Mouse (Mus musculus): ENCODE measurements around the gene Ankrd2. TPM values are rescaled to one million over a fixed set of nuclear protein-coding genes. Genes with fewer than 3 reads are reported as not detected.

Ankrd2 gene
- total RNA-seq, 2 experiments from 2014 or later: 0.36 to 2.8 TPM

DNA sequence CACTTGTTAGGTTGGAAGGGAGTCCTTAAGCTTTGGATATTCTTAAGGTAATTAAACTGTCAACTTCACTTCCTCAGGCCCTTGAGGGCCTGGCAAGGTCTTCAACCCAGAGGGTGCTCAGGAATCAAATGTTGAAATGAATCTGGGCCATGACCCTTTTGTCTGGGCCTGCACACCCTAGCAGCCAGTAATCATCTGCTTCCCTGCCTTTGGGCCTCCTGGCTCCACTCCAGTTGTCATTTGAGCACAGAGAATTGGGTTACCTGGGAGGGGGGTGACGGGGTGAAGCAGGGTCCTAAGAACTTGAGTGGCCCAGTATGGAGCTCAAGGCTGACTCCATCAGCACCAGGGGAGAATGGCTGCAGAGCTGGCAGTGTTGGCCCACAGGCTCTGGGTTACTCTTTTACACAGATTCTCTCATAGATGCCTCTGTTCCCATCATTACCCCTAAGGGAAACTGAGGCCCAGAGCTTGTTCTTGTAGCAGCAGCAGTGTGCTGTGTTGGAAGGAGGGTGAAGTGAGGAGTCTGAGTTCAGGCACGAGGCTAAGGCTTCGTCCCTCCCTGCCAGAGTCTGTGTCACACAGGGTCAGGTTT is 21.5 kb upstream of the Ankrd2 start:
- no peak for DNase-seq (ENCODE audit: low spot score in 2 of 2)

GRCm38 (mm10) chr19:42015001-42015400 is 20.8 kb upstream of the Ankrd2 start:
- DNase-seq (ENCODE audit: low spot score in 2 of 2): no peak

GRCm38 (mm10) chr19:42016251-42016650 is 19.5 kb upstream of the Ankrd2 start:
- no peak for DNase-seq (ENCODE audit: low spot score in 2 of 2)

GRCm38 (mm10) chr19:42016840-42017239 is 19.0 kb upstream of the Ankrd2 start:
- DNase-seq (ENCODE audit: low spot score in 2 of 2): no peak

DNA sequence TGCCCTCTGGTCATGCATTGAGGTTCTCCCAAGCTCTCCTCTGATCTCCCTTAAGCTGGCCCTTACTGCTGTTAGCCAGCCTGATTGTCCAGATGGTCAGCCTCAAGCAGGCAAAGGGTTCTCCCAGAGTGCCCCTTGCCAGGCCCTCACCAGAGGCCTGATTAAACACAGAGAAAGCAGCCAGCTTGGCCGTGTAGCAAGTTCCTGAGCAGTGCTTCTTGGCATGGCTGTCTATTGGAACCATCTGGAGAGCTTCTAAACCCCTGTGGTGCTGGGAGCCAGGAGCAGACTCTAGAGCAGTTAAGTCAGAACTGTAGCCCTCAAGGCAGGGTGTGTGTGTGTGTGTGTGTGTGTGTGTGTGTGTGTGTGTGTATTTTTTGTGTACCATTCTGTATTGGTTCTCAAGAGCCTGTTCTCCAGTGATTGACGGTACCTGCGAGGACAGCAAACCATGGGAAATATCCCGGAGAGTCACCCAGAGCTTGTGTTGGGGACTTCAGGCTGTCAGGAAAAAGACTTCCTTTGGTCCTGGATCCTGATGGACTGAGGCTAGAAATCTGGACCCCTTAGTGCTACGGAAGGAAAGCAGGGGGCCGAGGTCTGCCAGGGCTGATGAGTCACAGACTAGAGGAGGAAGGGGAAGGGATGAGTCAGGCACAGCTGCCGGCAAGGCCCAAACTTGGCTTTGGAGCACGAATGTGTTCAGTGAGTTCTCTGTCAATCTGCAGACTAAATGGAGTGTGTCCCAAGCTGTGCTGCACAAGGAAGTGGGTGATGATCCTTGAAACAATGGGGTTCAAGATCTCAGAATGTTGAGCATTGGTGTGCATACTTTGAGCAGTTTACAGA is 18.2 kb upstream of the Ankrd2 start:
- DNase-seq (ENCODE audit: low spot score in 2 of 2): peak in 1 of 2 experiments; percentile 35

DNA sequence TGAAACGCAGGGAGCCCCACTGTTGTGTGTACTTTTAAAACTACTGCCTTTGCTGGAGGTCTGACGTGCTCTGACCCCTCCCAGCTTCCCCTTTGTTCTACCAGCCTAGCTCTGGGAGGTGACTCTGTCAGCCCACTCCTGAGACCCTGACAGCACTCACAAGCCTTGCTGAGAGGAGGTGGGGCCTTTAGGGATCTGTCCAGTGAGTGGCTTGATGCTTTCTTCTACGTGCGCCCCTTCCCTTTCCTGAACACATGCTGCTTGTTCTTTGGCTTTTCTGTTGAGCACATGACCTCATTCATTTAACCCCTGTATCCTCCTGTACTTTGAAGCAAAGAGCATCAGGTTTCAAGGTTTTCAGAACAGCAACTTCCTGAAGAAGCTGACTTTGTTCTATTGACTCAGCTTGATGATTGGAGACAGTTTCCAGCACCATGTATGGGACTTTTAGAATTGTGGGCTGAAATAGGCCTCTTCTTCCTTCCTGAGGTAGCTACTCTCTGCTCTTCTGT is 16.7 kb upstream of the Ankrd2 start:
- DNase-seq (ENCODE audit: low spot score in 2 of 2): no peak

DNA sequence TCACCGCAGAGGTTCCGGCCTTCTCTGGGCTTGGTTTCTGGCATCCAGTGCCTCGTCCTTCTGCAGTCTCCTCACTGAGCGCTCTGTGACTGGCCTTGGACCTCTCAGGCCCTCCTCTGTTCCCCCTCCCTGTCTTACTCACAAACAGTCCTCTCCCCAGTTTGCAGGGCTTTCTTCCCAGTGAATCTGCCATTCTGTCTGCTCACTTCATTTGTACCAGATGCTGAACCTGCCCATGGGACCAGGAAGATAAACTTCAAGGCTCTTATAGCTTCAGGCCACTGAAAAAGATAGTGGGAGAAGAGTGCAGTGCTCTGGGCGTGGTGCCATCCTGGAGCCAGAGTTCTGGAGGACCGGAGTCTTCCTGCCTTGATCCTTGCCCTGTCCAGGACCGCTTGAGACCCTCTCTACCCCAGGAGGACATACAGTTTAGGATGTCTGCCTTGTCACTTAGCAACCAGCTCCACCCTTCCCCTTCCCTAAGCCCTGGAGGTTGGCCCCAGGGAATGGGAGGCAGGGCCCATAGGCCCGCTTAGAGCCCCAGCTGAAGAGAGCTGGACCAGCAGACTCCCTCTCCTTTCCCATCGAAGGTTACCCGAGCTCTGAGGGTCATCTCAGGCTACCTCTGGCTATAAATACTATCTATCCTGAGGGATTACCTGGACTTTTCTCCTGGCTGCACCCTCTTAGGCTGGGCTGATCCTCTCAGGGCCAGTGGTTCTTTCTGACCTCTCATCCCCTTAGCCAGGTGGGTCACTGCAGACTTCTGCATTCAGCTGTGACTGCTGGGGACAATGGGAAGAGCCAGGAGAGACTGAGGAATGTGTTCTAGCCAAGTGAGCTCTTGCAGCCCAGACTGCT is 13.9 kb upstream of the Ankrd2 start:
- no peak for DNase-seq (ENCODE audit: low spot score in 2 of 2)

DNA sequence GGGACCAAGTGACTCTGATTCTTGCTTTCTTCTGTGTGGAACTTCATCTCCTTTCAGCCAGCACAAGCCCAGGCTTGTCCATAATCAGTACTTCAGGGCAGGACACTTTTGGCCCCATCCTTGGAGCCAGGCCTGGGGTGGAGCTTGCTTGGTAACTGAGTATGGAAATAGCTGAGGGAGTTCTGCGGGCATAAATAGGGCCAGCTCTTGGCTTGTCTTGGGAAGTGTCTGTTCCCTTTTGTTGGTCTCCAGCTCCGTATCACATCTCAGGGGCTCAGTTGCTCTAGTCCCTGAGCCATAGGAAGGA is 13.3 kb upstream of the Ankrd2 start:
- DNase-seq (ENCODE audit: low spot score in 2 of 2): no peak

DNA sequence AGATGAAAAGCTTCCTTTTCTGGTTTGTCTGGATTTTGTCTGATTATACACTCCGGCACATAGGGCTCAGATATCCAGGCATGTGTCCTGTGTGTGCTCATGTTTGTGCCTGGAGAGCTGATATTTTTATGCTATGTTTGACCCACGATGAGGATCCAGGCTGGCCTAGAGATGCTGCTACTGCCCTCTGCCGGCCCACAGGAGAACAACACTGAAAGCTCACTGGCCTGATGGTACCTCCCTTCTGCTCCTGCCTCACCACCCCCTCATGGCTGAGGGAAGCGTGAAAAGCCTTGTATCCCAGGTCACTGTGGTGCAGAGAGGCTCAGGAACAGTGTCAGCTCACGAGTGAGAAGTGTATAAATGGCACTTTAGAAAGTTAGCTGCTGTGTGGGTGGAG is 9.6 kb upstream of the Ankrd2 start:
- peak; percentile 65 to 71 for DNase-seq (ENCODE audit: low spot score in 2 of 2)

DNA sequence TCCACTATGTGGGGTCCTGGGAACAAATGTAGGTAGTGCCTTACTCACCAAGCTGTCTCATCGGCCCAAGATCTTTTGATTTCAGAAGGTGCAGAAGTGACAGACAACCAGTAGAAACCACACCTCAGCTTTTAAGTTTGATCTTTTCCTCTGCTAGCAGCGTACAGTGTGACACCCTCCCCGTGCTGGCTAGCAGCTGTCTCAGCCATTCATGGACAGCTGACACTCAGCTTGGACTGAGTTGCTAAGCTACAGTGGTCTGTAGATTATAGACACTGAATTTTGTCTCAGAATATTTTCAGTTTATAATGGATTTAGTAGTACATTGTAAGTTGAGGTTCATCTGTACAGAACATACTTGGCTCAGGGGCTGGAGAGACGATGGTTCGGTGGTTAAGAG is 4.7 kb upstream of the Ankrd2 start:
- no peak for DNase-seq (ENCODE audit: low spot score in 2 of 2)

DNA sequence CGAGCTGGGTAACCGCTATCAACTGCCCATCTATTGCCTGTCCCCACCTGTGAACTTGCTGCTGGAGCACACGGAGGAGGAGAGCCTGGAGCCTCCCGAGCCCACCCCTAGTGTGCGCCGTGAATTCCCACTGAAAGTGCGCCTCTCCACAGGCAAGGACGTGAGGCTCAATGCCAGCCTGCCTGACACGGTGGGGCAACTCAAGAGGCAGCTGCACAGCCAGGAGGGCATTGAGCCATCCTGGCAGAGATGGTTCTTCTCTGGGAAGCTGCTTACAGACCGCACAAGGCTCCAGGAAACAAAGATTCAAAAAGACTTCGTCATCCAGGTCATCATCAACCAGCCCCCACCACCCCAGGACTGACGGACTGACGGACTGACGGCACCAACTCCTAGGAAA is 2.2 kb upstream of the Ankrd2 start:
- no peak for DNase-seq (ENCODE audit: low spot score in 2 of 2)

- no peak for DNase-seq (ENCODE audit: low spot score in 2 of 2)
These were observed 1.5 kb upstream of the Ankrd2 start for GRCm38 (mm10) chr19:42034146-42034775.

DNA sequence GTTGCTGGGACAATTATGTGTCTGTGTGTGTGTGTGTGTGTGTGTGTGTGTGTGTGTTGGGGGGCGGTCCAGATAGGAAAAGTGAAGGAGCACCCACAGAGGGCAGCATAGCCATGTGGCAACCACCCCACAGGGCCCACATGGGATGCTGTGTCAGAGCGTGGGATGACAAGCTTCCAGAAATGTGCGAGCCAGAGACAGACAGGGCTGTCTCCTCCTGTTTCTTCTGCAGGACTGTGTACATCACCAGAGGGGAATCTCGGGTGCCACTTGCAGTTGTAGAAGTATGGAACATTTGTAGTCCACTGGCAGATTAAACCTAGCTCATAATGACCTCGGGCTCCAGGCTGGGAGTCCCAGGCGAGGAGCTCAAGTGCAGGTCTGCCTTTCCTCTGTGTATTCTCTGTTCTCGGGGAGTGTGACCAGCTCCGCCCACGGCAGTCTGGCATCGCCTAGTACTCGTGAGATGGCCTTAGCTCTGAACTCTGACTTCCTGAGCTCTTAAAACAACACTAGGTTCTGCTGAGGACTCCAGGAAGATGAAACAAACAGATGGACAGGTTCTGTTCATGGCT is 832 bp upstream of the Ankrd2 start:
- DNase-seq (ENCODE audit: low spot score in 2 of 2): no peak

- no peak for DNase-seq (ENCODE audit: low spot score in 2 of 2)
These were observed 557 bp downstream of the Ankrd2 start for GRCm38 (mm10) chr19:42036357-42036756.

GRCm38 (mm10) chr19:42037167-42037702 is 1.4 kb downstream of the Ankrd2 start:
- DNase-seq (ENCODE audit: low spot score in 2 of 2): no peak

DNA sequence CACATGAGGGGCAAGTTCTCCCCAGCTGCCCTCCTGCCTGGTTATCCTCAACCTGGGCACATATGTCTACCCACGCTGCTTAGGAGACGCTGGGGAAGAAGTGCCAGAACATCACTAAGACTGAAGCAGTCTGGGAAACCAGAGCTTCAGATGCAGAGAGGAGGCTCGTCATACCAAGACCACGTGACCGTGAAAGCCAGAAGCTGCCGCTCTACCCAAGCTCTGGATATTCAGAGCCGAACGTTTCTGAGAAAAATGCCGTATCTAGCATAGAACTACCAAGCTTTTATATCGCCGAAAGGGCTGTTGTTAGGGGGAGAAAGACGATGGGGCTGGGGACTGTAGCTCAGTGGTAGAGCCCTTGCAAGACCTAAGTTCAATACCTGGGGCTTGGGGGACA is 2.5 kb downstream of the Ankrd2 start:
- no peak for DNase-seq (ENCODE audit: low spot score in 2 of 2)

- DNase-seq (ENCODE audit: low spot score in 2 of 2): no peak
These were observed 8.2 kb downstream of the Ankrd2 start for GRCm38 (mm10) chr19:42043988-42044387.

DNA sequence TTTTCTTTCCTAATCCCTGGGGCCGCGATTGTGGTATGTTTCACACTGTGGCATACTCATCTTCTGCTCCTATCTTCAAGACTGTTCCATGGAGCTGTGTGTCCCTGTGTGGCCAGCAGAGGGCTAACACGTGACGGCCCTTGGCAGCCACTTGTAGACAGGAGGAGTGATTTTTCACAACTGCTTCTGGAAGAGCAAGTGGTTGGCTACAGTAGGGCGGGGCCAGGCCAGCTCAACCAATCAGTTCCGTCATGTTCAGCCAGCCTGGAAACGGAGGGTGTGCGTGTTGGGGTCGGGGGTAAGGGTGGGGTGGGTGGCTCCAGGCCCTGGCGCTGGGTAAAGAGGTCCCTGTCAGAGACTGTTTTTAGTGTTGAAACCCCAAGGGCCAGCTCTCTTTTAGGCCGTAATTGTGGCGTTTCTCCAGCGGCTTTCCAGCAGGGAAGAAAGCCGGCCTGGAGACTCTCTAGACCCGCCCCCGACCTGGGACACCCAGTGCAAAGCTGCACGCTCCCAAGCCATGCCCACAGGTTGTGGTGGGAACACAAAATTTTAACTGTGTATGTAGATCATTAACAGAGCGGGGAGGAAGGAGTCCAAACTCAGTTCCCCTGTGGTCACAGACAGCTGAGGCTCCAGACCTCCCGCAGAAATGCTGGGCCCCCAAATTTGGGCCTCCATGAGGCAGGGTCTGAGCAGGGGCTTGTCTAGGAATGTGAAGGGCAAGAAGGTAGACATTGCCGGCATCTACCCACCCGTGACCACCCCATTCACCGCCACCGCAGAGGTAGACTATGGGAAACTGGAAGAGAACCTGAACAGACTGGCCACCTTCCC is 9.7 kb downstream of the Ankrd2 start, which contains the start of gene Hoga1:
Hoga1 (plus strand) TSS at position 342 of the 834 bp plus-strand sequence.
- peak; percentile 46 to 55 for DNase-seq (ENCODE audit: low spot score in 2 of 2)

- DNase-seq (ENCODE audit: low spot score in 2 of 2): no peak
These were observed 14.5 kb downstream of the Ankrd2 start for GRCm38 (mm10) chr19:42050251-42050650.

GRCm38 (mm10) chr19:42051351-42051750 is 15.6 kb downstream of the Ankrd2 start:
- DNase-seq (ENCODE audit: low spot score in 2 of 2): no peak
